Mouse (Mus musculus): ENCODE results near the gene Rpl38. TPM values are rescaled to one million over a fixed set of nuclear protein-coding genes. Genes with fewer than 3 reads are reported as not detected.
"Not testable (repeated sequence)": the region's sequence is repeated elsewhere in the genome, so short reads cannot be mapped to it uniquely, and the experiment has no call there.

Rpl38 gene
- polyA plus RNA-seq, 1 experiment from 2014 or later, result 942 TPM

- Histone ChIP-seq H3K27me3 (peaks cover 22% of the 10 kb centered on the region; the same call in 1 of the 2 replicates), H3K4me1 (0 out of 2 replicates have a peak, but pooled peaks cover under 1% of the 10 kb centered on the region), H3K4me3 (replicated peaks) (no peak overlapping the region), H3K9me3 (no peaks in the 10 kb centered on the region), H3K36me3 (replicated peaks) (no peaks in the 10 kb centered on the region), H3K4me2 (no peak overlapping the region), H3K27ac (no peak overlapping the region), H3K9ac (no peak overlapping the region)
- WGBS, result 90% methylated on average over 14 of the region's 14 CpGs
- no peak for ATAC-seq (ENCODE audit: low FRiP score)
Observed at GRCm38 (mm10) chr11:114662161-114662560, 6.2 kb upstream of the Rpl38 start.

DNA sequence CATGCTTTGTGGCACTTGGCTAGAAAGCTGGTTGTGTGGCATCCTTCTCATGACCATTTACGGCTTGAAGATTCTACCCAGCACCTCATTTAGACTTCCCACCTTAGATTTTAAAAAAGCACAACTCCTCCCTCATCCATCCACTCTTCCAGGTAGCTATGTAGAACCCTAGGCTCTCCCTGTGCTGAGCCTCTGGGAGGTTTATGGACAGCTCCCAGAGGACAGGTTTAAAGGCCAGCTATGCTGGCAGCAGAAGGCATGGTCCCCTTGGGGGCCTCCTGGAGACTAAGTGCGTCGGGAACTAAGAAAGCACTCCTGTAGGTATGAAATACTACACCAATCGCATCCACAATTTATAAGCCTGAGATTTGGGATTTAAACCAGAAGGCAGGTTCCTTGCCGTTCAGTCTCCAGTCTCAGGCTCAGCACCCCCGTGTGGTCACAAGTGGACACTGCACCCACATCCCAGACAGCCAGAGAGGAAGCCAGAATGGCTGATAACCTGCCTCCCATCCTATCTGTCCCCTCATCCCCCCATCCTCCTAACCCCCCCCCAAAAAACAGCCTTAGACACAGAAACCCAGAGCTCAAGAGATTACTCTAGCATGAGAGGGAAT lies 5.5 kb upstream of the Rpl38 start:
- Histone ChIP-seq H3K9me3 (no peaks in the 10 kb centered on the region), H3K27me3 (peaks cover 22% of the 10 kb centered on the region; the same call in 1 of the 2 replicates), H3K27ac (no peak overlapping the region), H3K4me1 (no peaks in the 10 kb centered on the region), H3K4me2 (no peak overlapping the region), H3K4me3 (replicated peaks) (no peak overlapping the region), H3K9ac (no peak overlapping the region), H3K36me3 (replicated peaks) (no peaks in the 10 kb centered on the region)
- ATAC-seq (ENCODE audit: low FRiP score), result no peak
- WGBS, result 37% methylated on average over 6 of the region's 6 CpGs

DNA sequence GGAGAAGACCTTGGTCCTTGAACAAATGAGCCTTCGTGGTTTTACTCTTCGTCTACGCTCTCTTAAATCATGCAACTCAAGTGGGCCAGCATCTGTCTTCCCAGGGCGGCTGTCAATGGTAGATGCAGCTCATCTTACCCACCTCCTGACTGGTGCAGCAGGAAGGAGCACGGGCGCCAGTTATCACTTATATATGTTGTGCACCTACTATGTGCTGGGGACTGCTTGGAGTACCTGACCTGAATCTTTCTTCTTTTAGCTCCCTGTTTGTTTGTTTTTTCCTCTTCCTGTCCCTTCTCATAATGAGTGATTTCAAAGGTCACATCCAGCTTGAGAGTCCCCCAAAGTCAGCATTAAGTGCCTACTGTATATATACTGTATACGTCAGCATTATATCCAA lies 4.2 kb upstream of the Rpl38 start:
- no peak overlapping the region for H3K4me3 ChIP-seq (replicated peaks)
- no peak overlapping the region for H3K4me2 ChIP-seq
- H3K27ac ChIP-seq, result no peak overlapping the region
- 0 out of 2 replicates have a peak, but pooled peaks cover under 1% of the 10 kb centered on the region for H3K4me1 ChIP-seq
- H3K9ac ChIP-seq, result no peak overlapping the region
- H3K36me3 ChIP-seq (replicated peaks), result no peaks in the 10 kb centered on the region
- ATAC-seq (ENCODE audit: low FRiP score), result no peak
- peaks cover 22% of the 10 kb centered on the region; the same call in 1 of the 2 replicates for H3K27me3 ChIP-seq
- no peaks in the 10 kb centered on the region for H3K9me3 ChIP-seq
- WGBS, result 83% methylated on average over 7 of the region's 7 CpGs

DNA sequence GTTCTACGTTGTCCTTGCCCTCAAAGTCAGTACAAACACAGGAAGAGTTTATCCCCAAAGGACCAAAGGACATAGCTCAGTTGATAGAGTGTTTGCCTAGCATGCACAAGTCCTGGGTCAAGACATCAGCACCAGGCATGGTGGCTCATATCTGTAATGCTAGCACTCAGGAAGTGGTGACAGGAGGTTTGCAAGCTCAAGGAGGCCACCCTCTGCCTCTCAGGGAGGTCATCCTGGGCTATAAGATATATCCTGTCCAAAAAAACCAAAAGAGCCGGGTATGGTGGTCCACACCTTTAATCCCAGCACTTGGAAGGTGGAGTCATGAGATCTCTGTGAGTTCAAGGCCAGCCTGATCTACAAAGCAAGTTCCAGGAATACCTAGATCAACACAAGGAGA lies 2.9 kb upstream of the Rpl38 start:
- Histone ChIP-seq H3K9ac (no peak overlapping the region), H3K4me2 (no peak overlapping the region), H3K27me3 (peaks cover 22% of the 10 kb centered on the region; the same call in 1 of the 2 replicates), H3K4me3 (replicated peaks) (no peak overlapping the region), H3K36me3 (replicated peaks) (peaks cover 4% of the 10 kb centered on the region), H3K4me1 (peaks cover 13% of the 10 kb centered on the region), H3K27ac (no peak overlapping the region), H3K9me3 (no peaks in the 10 kb centered on the region)
- ATAC-seq (ENCODE audit: low FRiP score), result no peak
- 69% methylated on average over 2 of the region's 2 CpGs for WGBS

- Histone ChIP-seq H3K36me3 (replicated peaks) (peaks cover 17% of the 10 kb centered on the region), H3K4me2 (no peak overlapping the region), H3K9ac (no peak overlapping the region), H3K27me3 (peaks cover 22% of the 10 kb centered on the region; the same call in 1 of the 2 replicates), H3K9me3 (no peaks in the 10 kb centered on the region), H3K27ac (no peak overlapping the region), H3K4me3 (replicated peaks) (no peak overlapping the region), H3K4me1 (peaks cover 17% of the 10 kb centered on the region)
- WGBS, result 13% methylated on average over 12 of the region's 13 CpGs
- ATAC-seq (ENCODE audit: low FRiP score), result no peak
Observed at GRCm38 (mm10) chr11:114666786-114667185, 1.5 kb upstream of the Rpl38 start.

GRCm38 (mm10) chr11:114667236-114667931 lies 940 bp upstream of the Rpl38 start:
- Histone ChIP-seq H3K9ac (no peak overlapping the region), H3K4me3 (replicated peaks) (no peak overlapping the region), H3K36me3 (replicated peaks) (peaks cover 23% of the 10 kb centered on the region), H3K27me3 (peaks cover 22% of the 10 kb centered on the region; the same call in 1 of the 2 replicates), H3K4me1 (peaks cover 17% of the 10 kb centered on the region), H3K4me2 (no peak overlapping the region), H3K9me3 (no peaks in the 10 kb centered on the region), H3K27ac (no peak overlapping the region)
- peak; percentile 3; the same call in 1 of the 2 replicates for ATAC-seq (ENCODE audit: low FRiP score)
- 60% methylated on average over 16 of the region's 18 CpGs for whole genome bisulfite sequencing

DNA sequence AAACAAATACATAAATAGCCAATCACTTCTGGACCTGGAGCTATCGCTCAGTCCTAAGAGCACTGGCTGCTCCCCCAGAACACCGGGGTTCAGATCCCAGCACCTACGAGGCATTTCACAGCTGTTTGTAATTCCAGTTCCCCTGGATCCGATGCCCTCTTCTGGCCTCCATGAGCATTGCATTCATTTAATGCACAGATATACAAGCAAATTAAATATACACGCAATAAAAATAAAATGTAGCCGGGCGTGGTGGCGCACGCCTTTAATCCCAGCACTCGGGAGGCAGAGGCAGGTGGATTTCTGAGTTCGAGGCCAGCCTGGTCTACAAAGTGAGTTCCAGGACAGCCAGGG lies 415 bp upstream of the Rpl38 start:
- WGBS, result 29% methylated on average over 11 of the region's 11 CpGs
- not testable (repeated sequence) for H3K4me2 ChIP-seq; H3K4me3 ChIP-seq (replicated peaks); H3K27ac ChIP-seq; H3K9me3 ChIP-seq; H3K9ac ChIP-seq
- H3K36me3 ChIP-seq (replicated peaks), result peaks cover 29% of the 10 kb centered on the region
- ATAC-seq (ENCODE audit: low FRiP score), result peak; percentile 28
- peaks cover 20% of the 10 kb centered on the region for H3K4me1 ChIP-seq
- H3K27me3 ChIP-seq, result peaks cover 22% of the 10 kb centered on the region; the same call in 1 of the 2 replicates

- under 1% methylated on average over 60 of the region's 60 CpGs for WGBS
- Histone ChIP-seq H3K4me2 (peak overlapping the region; percentile 94), H3K27me3 (peaks cover 15% of the 10 kb centered on the region; the same call in 1 of the 2 replicates), H3K27ac (peak overlapping the region; percentile 92), H3K9me3 (no peaks in the 10 kb centered on the region), H3K36me3 (replicated peaks) (peaks cover 39% of the 10 kb centered on the region), H3K4me1 (peaks cover 20% of the 10 kb centered on the region), H3K4me3 (replicated peaks) (peak overlapping the region; percentile 88), H3K9ac (peak overlapping the region; percentile 92)
- peak; percentile 73 for ATAC-seq (ENCODE audit: low FRiP score)
Observed at GRCm38 (mm10) chr11:114668741-114669623, 658 bp downstream of the Rpl38 start.

DNA sequence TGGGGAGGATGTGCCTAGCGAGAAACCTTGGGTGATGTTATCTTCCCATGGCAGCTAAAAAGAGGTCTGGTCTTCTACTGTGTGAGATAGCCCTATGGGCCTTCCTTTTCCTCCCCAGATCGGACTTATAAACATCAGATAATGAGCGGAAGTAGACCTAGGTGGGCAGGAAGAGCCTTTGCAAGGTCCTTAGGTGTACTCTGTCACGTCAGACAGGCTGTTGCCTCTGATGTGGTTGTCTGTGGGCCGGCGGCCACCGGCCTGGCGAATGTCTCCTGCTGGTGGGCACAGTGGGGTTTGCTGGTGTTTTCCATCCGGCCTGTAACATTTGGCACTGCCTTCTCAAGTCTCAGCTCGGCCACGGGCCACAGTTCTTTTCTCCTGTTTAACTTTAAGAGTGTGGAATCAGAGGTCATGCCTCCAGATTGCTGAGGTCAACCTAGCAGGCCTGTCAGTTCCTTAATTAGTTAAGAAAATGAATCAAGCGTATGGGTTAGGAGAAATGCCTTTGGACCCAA lies 1.4 kb downstream of the Rpl38 start:
- peaks cover 39% of the 10 kb centered on the region for H3K36me3 ChIP-seq (replicated peaks)
- H3K27me3 ChIP-seq, result peaks cover 13% of the 10 kb centered on the region; the same call in 1 of the 2 replicates
- 24% methylated on average over 12 of the region's 12 CpGs for WGBS
- H3K4me2 ChIP-seq, result peak overlapping the region; percentile 94
- no peaks in the 10 kb centered on the region for H3K9me3 ChIP-seq
- no peak for ATAC-seq (ENCODE audit: low FRiP score)
- H3K4me3 ChIP-seq (replicated peaks), result peak overlapping the region; percentile 88
- H3K27ac ChIP-seq, result peak overlapping the region; percentile 92; the same call in 1 of the 2 replicates
- H3K4me1 ChIP-seq, result peaks cover 20% of the 10 kb centered on the region
- H3K9ac ChIP-seq, result peak overlapping the region; percentile 92

DNA sequence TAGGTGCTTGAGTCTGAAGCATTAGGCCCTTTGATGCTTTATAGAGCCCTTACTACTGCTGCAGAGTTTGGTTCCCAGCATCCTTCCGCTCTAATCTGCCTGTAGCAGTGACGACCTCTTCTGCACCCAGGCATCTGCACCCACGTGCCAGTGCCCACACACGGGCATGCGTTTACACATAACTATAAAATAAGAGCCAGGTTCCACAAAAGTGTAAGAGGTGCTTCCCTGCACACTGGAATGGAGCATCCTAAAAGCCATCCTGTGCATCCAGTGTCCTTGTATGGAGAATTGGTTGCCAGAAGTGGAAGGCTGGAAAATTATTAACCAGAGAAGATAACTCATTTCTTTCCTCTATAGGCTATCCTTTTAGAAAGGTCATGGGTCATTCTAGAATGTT lies 2.8 kb downstream of the Rpl38 start:
- Histone ChIP-seq H3K36me3 (replicated peaks) (peaks cover 39% of the 10 kb centered on the region), H3K27ac (no peak overlapping the region), H3K27me3 (peaks cover 7% of the 10 kb centered on the region; the same call in 1 of the 2 replicates), H3K4me3 (replicated peaks) (no peak overlapping the region), H3K4me1 (peaks cover 32% of the 10 kb centered on the region), H3K4me2 (no peak overlapping the region), H3K9ac (no peak overlapping the region), H3K9me3 (no peaks in the 10 kb centered on the region)
- no peak for ATAC-seq (ENCODE audit: low FRiP score)
- whole genome bisulfite sequencing, result 92% methylated on average over 5 of the region's 5 CpGs

- Histone ChIP-seq H3K4me2 (no peak overlapping the region), H3K27ac (no peak overlapping the region), H3K9ac (no peak overlapping the region), H3K4me1 (peaks cover 43% of the 10 kb centered on the region), H3K27me3 (peaks cover 16% of the 10 kb centered on the region), H3K36me3 (replicated peaks) (peaks cover 39% of the 10 kb centered on the region), H3K4me3 (replicated peaks) (no peak overlapping the region), H3K9me3 (no peaks in the 10 kb centered on the region)
- WGBS, result 66% methylated on average over 9 of the region's 9 CpGs
- no peak for ATAC-seq (ENCODE audit: low FRiP score)
Observed at GRCm38 (mm10) chr11:114672794-114673718, 4.7 kb downstream of the Rpl38 start.

Data from forebrain, embryonic 12.5 days (tissue).